Mouse (Mus musculus) G1E (cell line): ENCODE measurements around the gene Vps4a. TPM values are rescaled to one million over a fixed set of nuclear protein-coding genes. Genes with fewer than 3 reads are reported as not detected.
A peak's percentile ranks its signal among the peaks of the same experiment; 100 is the strongest.

Source experiments
- ATAC-seq: 2 replicates; pipeline ENCODE4 v1.8.0; 2016; ENCODE audit warnings: mild to moderate bottlenecking; ENCODE audit not compliant: insufficient number of reproducible peaks, poor library complexity, low FRiP score, severe bottlenecking; ENCODE audit errors: extremely low read depth
- DNase-seq: peaks from one replicate; pipeline ENCODE4 v3.0.0; 2012; ENCODE audit warnings: low spot score
- H3K27me3 ChIP-seq: 2 replicates; pipeline ENCODE4 v1.6.1; 2012; ENCODE audit warnings: mild to moderate bottlenecking, low read length, inconsistent platforms; ENCODE audit not compliant: insufficient read depth
- H3K36me3 ChIP-seq: replicated peaks from 2 replicates; pipeline ENCODE3; 2012; ENCODE audit warnings: mild to moderate bottlenecking, inconsistent platforms
- H3K4me1 ChIP-seq: 2 replicates; pipeline ENCODE4 v1.6.1; 2012; ENCODE audit warnings: low read depth, low read length, inconsistent platforms, mixed read lengths; ENCODE audit not compliant: insufficient read depth
- H3K4me3 ChIP-seq: 2 replicates; pipeline ENCODE4 v1.5.1; 2012; ENCODE audit warnings: low read depth, mild to moderate bottlenecking, inconsistent platforms, low read length, moderate library complexity, mixed read lengths
- H3K9me3 ChIP-seq: replicated peaks from 2 replicates; pipeline ENCODE4 v1.6.1; 2012; ENCODE audit warnings: inconsistent platforms
- CTCF ChIP-seq: IDR thresholded peaks from 2 replicates; pipeline ENCODE4 v1.5.1; 2012; ENCODE audit warnings: low read depth, low read length, inconsistent platforms, mixed read lengths
- GATA1 ChIP-seq: IDR thresholded peaks from 2 replicates; pipeline ENCODE4 v1.6.1; 2012; ENCODE audit warnings: borderline replicate concordance, low read length, inconsistent platforms, mixed read lengths
- GATA2 ChIP-seq: IDR thresholded peaks from 2 replicates; pipeline ENCODE4 v1.6.1; 2012; ENCODE audit warnings: low read depth, low read length, inconsistent platforms, borderline replicate concordance
- POLR2AphosphoS5 ChIP-seq: IDR thresholded peaks from 2 replicates; pipeline ENCODE4 v1.6.1; 2012; ENCODE audit warnings: low read depth, low read length, inconsistent platforms; ENCODE audit not compliant: insufficient replicate concordance
- TAL1 ChIP-seq: conservative IDR thresholded peaks from 2 replicates; pipeline ENCODE4 v1.6.1; 2012; ENCODE audit warnings: low read depth, low read length, inconsistent platforms, mixed read lengths
- polyA plus RNA-seq: library from polyadenylated mRNA; stranded (reverse); fragments of >175 nt; gene quantifications from 2 replicates; pipeline ENCODE4 v1.2.3, GENCODE M21; 2012
- total RNA-seq, 2 experiments: library from RNA; stranded (forward) in 1 of 2; stranded (reverse) in 1 of 2; fragments of 200-1000 nt in 1 of 2; fragments of >200 nt in 1 of 2; fragmentation: Nextera tagmentation in 1 of 2; gene quantifications; 2 replicates each; pipeline ENCODE4 v1.2.3; 2014 to 2017

The Vps4a gene
- total and polyA plus RNA-seq, 3 experiments: 22.0 to 51.2 (median 27.3) TPM

DNA sequence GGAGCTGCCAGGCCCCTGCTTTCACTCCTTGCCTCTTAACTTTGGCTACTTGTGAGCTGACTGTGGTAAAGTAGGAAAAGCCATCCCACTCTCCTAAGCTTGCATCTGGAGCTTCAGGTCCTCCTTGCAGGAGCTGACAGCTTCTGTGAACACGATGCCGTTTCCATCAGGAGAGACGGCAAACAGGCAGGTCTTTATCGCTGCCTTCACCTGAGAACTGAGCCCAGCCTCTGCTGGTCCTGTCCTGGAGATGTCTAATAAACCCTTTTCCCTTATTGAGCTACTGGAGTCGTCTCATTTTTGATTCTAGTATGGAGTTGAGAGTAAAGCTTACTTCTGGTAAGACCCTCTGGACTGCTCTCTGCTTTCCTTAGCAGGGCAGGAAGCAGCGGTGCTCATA, 14.5 kb downstream of the Vps4a start:
- DNase-seq: no peak
- Histone ChIP-seq H3K4me3 (no peak overlapping the region), H3K27me3 (no peaks in the 10 kb centered on the region), H3K9me3 (no peaks in the 10 kb centered on the region), H3K4me1 (peaks cover 52% of the 10 kb centered on the region), H3K36me3 (peaks cover 97% of the 10 kb centered on the region)
- ATAC-seq: no peak
- no peak for TF ChIP-seq CTCF
- TF ChIP-seq GATA2: no peak
- no peak for TF ChIP-seq TAL1
- TF ChIP-seq GATA1: no peak
- no peak for TF ChIP-seq POLR2AphosphoS5

DNA sequence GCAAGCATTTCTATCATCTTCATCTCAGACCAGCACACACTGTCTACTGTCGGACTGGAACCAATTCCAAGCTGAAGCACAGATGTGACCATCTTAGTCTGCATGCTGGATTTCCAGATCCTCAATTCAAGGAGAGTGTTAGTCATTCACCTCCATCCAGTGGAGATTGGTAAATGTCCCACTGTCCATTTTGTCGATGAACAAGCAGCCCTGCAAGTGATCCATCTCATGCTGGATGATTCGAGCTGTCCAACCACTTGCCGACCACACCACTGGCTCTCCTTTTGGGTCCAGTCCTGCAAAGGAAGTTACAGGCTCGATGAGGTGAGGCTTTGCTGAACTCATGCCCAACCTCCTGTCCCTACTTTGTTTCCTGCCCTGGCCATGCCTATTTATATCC, 16.0 kb downstream of the Vps4a start:
- H3K4me3 ChIP-seq: peak overlapping the region; percentile 80; the same call in 1 of the 2 replicates
- no peaks in the 10 kb centered on the region for H3K9me3 ChIP-seq
- peaks cover 59% of the 10 kb centered on the region for H3K4me1 ChIP-seq
- TF ChIP-seq GATA2 (no peak), CTCF (no peak), POLR2AphosphoS5 (peak; percentile 73), TAL1 (no peak)
- peaks cover 97% of the 10 kb centered on the region for H3K36me3 ChIP-seq
- DNase-seq (no peak), ATAC-seq (no peak)
- H3K27me3 ChIP-seq: no peaks in the 10 kb centered on the region

DNA sequence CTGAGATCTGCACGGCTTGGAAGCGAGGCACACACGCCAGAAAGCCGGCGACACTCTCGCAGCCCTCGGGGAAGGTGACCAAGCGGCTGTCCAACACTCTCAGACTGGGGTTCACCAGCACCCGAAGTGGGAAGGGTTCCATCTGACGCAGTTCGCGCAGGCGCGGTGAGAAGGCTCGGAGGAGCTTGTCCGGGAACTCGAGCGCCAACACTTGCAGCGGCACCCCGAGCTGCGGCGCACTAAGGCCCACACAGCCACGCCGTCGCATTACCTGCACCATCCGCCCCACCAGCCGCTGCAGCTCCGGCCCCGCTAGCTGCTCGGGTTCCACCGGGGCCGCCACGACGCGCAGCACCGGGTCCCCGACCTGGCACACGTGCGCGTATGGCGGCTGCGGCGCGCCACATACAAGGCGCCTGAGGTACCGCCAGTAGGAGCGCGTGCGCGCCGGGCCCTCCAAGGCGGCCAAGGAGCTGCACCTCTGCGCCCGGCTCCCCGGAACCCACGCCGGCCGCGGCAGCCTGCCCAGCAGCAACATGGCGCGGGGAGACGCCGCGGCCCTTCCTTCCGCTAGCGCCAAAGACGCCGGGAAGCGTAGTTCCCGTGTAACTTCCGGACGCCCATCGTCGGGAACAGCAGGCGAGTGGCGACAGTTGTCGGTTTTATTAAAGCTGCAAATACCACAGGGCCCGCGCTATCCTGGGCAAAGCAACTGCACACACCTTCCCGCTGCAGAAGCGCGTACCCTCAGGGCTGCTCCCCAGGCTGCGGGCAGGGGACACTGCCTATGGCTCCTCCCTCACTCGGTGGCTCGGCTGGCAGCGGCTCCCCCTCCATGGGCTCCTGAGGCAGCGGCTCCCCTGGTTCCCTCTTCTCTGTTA, 17.3 kb downstream of the Vps4a start, which contains the start of gene Pdf:
Gene Pdf (minus strand): TSS at position 554 of the 881 bp plus-strand sequence.
- ATAC-seq (peak; percentile 66), DNase-seq (peak; percentile 71)
- no peaks in the 10 kb centered on the region for H3K27me3 ChIP-seq
- no peak for TF ChIP-seq TAL1
- TF ChIP-seq GATA1: no peak
- no peaks in the 10 kb centered on the region for H3K9me3 ChIP-seq
- peak within 1 kb of the TSS; percentile 80 for H3K4me3 ChIP-seq
- H3K4me1 ChIP-seq: peaks cover 64% of the 10 kb centered on the region
- H3K36me3 ChIP-seq: peaks cover 97% of the 10 kb centered on the region

- Histone ChIP-seq H3K4me1 (peaks cover 65% of the 10 kb centered on the region), H3K36me3 (peaks cover 97% of the 10 kb centered on the region), H3K9me3 (no peaks in the 10 kb centered on the region), H3K4me3 (peak overlapping the region; percentile 80; the same call in 1 of the 2 replicates), H3K27me3 (no peaks in the 10 kb centered on the region)
- no peak for ATAC-seq
- TF ChIP-seq GATA2 (no peak), CTCF (no peak), TAL1 (no peak), POLR2AphosphoS5 (no peak), GATA1 (no peak)
- DNase-seq: no peak
Measured at GRCm38 (mm10) chr8:107049480-107049879, 18.5 kb downstream of the Vps4a start.

DNA sequence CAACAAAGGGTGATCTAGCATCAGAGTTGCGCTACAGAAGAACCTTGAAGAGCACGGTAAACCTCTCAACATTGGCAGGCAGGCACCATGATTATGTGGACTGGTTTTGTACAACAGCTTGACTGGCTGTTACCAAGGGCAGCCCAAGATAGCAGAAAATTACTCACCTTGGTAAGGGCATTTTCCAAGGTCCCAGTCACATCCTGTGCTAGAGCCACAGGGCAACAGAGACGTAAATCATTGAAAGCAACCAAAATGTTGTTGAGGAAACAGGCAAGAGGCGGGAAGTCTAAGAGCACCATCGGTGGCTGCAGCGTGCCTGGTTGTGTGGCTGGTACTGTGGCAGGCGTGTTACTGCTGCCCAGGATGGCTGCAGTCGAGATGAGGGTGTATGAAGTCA, 21.0 kb downstream of the Vps4a start:
- H3K27me3 ChIP-seq: no peaks in the 10 kb centered on the region
- no peak overlapping the region for H3K4me3 ChIP-seq
- peaks cover 78% of the 10 kb centered on the region for H3K36me3 ChIP-seq
- H3K4me1 ChIP-seq: peaks cover 58% of the 10 kb centered on the region
- TF ChIP-seq GATA1 (no peak), CTCF (no peak), POLR2AphosphoS5 (no peak), TAL1 (no peak), GATA2 (no peak)
- DNase-seq (no peak), ATAC-seq (no peak)
- H3K9me3 ChIP-seq: no peaks in the 10 kb centered on the region

- peak within 1 kb of the TSS; percentile 100 for H3K4me3 ChIP-seq
- peak; percentile 96 for DNase-seq
- H3K9me3 ChIP-seq: no peaks in the 10 kb centered on the region
- H3K27me3 ChIP-seq: no peaks in the 10 kb centered on the region
- TF ChIP-seq GATA2: no peak
- TF ChIP-seq POLR2AphosphoS5: no peak
- TF ChIP-seq TAL1: no peak
- TF ChIP-seq GATA1: no peak
- no peak for TF ChIP-seq CTCF
- H3K4me1 ChIP-seq: peaks cover 49% of the 10 kb centered on the region
- H3K36me3 ChIP-seq: peaks cover 79% of the 10 kb centered on the region
- ATAC-seq: peak; percentile 98
Measured at GRCm38 (mm10) chr8:107056076-107056972, 25.3 kb downstream of the Vps4a start, which contains the start of the genes Cog8 and Nip7. TSS of gene Cog8 (minus strand) at chr8:107056689. TSS of gene Nip7 (plus strand) at chr8:107056877.
